Mouse (Mus musculus): ENCODE data around the gene Cisd1. TPM values are rescaled to one million over a fixed set of nuclear protein-coding genes. Genes with fewer than 3 reads are reported as not detected.

Cisd1 gene
- polyA plus RNA-seq, 1 experiment from 2014 or later, result 66.3 TPM

DNA sequence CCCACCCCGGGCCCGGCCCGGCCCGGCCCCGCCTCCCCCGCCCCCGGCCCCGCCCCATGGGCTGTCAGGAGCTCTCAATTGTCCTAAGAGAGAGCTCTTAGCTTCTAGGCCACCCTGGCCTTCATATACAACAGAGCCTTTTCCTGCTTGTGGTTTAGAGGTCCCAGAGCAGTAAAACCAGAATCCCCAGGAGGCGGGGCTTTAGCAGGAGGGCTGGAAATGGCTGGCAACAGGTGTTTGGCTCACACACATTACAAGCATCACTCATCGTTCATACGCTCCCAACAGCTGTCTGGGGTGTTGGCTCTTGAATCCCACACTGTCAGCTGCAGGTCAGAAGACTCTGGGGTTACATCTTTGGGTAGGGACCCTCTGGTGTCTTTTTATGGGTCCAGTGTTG, 52.5 kb downstream of the Cisd1 start:
- Histone ChIP-seq H3K36me3 (replicated peaks) (no peaks in the 10 kb centered on the region), H3K4me2 (peak overlapping the region; percentile 36), H3K9me3 (replicated peaks) (no peaks in the 10 kb centered on the region), H3K27ac (replicated peaks) (no peak overlapping the region), H3K4me3 (replicated peaks) (no peak overlapping the region), H3K9ac (no peak overlapping the region), H3K27me3 (0 out of 2 replicates have a peak, but pooled peaks cover under 1% of the 10 kb centered on the region), H3K4me1 (replicated peaks) (peaks cover 17% of the 10 kb centered on the region; the same call in 1 of the 2 replicates)
- 7% methylated on average over 10 of the region's 11 CpGs for WGBS (ENCODE audit: insufficient replicate concordance)
- peak; percentile 44; the same call in 1 of the 2 replicates for ATAC-seq (ENCODE audit: insufficient read depth)

DNA sequence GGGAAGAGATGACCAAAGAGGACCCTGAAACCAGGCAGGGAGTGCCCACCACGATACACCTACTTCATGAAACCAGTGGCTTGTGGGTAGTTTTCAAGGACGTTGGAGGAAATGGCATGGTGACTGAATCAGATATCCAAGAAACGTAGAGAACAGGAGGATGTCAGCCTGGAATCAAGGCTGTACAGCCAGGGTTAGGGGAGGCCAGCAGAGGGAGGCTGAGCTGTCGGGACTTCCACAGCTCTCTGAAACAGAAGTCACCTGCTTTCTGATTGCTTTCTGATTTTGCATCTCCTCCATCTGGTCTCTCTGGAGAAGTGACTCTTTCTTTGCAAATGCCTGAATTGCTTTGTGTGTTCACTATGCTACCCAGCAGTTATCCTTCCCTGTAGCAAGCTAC, 53.0 kb downstream of the Cisd1 start:
- H3K27ac ChIP-seq (replicated peaks), result 0 out of 2 replicates have a peak overlapping the region, but pooled peaks have one; percentile 12
- no peak overlapping the region for H3K4me3 ChIP-seq (replicated peaks)
- H3K9me3 ChIP-seq (replicated peaks), result no peaks in the 10 kb centered on the region
- H3K9ac ChIP-seq, result no peak overlapping the region
- WGBS (ENCODE audit: insufficient replicate concordance), result 3% methylated on average over 4 of the region's 4 CpGs
- 0 out of 2 replicates have a peak, but pooled peaks cover 5% of the 10 kb centered on the region for H3K27me3 ChIP-seq
- ATAC-seq (ENCODE audit: insufficient read depth), result no peak
- H3K36me3 ChIP-seq (replicated peaks), result no peaks in the 10 kb centered on the region
- H3K4me1 ChIP-seq (replicated peaks), result peaks cover 17% of the 10 kb centered on the region; the same call in 1 of the 2 replicates
- peak overlapping the region; percentile 36 for H3K4me2 ChIP-seq

DNA sequence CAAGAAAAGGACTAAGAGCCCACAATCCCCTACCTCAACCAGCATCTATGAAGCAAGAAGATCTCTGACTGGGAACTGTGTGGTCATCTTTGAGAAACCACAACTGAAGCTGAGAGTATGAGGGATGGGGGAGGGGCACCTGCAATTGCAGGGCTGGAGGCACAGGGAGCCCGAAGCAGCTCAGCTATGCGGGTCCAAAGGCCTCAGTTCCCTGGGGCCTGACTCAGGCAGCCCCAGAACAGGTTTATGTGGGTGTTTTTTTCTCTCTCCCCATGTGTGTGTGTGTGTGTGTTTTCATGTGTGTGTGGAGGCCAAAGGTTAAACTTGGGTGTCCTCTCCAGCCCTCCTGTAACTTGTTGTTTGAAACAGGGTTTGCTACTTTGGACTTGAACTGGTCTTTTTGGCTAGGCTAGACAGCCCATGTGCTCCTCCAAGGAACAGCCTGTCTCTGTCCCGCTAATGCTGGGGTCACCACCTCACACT, 53.5 kb downstream of the Cisd1 start:
- Histone ChIP-seq H3K9me3 (replicated peaks) (no peaks in the 10 kb centered on the region), H3K9ac (no peak overlapping the region), H3K36me3 (replicated peaks) (no peaks in the 10 kb centered on the region), H3K4me2 (peak overlapping the region; percentile 11; the same call in 1 of the 2 replicates), H3K4me1 (replicated peaks) (peaks cover 17% of the 10 kb centered on the region; the same call in 1 of the 2 replicates), H3K27me3 (0 out of 2 replicates have a peak, but pooled peaks cover 7% of the 10 kb centered on the region), H3K4me3 (replicated peaks) (no peak overlapping the region), H3K27ac (replicated peaks) (peak overlapping the region; percentile 12; the same call in 1 of the 2 replicates)
- WGBS (ENCODE audit: insufficient replicate concordance), result 5% methylated on average over 3 of the region's 3 CpGs
- peak; percentile 49 for ATAC-seq (ENCODE audit: insufficient read depth)

DNA sequence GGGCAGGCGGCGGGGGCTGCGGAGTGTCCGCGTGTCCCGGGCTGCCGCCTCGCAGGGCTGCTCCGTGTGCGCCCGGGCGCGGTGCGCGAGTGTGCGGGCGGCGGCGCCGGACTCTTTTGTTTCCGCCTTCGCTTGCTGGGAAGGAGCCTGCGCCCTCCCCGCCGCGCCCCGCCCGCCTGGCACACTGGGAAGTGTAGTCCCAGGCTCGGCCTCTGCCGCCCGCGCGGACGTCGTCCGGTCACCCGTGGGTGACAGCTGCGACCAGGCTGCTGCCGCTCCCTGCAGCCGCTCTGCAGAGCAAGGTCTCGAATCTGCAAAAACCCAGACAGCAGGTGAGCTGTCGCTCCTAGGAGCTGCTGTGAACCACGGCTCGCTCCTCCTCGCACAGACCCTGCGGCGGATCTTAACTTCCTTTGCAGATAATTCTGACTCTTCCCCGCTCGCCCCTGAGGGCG, 59.6 kb downstream of the Cisd1 start, which contains the start of gene Ube2d1:
Gene Ube2d1, minus strand, starts transcription at position 137 of the 455 bp plus-strand sequence.
- peaks cover 9% of the 10 kb centered on the region for H3K4me1 ChIP-seq (replicated peaks)
- under 1% methylated on average over 50 of the region's 50 CpGs for WGBS (ENCODE audit: insufficient replicate concordance)
- H3K27me3 ChIP-seq, result peaks cover 23% of the 10 kb centered on the region
- H3K9ac ChIP-seq, result peak within 1 kb of the TSS; percentile 53
- H3K4me3 ChIP-seq (replicated peaks), result peak within 1 kb of the TSS; percentile 68
- H3K36me3 ChIP-seq (replicated peaks), result no peaks in the 10 kb centered on the region
- peak within 1 kb of the TSS; percentile 78 for H3K4me2 ChIP-seq
- ATAC-seq (ENCODE audit: insufficient read depth), result peak; percentile 82
- H3K9me3 ChIP-seq (replicated peaks), result no peaks in the 10 kb centered on the region
- no peak within 1 kb of the TSS for H3K27ac ChIP-seq (replicated peaks)

DNA sequence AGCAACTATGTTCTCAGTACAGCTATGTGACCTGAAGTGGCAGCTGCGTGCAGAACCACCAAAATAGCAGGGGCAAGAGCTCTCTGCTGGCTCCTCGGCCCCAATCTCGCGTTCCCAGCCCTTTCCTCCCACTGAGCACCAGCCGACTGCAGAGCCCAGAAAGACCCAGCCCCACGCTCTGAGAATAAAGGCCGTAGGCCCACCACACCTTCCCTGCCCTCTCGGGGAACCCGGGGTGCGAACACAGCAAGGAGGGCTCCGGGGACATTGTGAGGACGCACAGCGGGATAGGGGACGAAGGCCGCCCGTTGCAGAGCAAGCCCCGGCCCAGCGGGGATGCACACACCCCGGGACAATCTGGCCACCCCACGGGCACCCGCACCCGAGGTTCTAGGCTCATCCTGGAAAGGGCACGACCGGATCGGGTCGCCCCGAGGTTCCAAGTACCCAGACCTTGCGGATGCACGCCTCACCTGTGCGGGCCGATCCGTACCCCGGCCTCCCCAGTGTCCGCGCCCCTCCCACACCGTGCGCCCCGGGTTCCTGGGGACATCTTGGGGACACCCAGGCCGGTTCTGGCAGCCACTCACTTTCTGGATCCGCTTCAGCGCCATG, 60.1 kb downstream of the Cisd1 start:
- H3K36me3 ChIP-seq (replicated peaks), result no peaks in the 10 kb centered on the region
- WGBS (ENCODE audit: insufficient replicate concordance), result under 1% methylated on average over 41 of the region's 41 CpGs
- H3K4me3 ChIP-seq (replicated peaks), result peak overlapping the region; percentile 68
- peak overlapping the region; percentile 53 for H3K9ac ChIP-seq
- no peaks in the 10 kb centered on the region for H3K9me3 ChIP-seq (replicated peaks)
- no peak overlapping the region for H3K27ac ChIP-seq (replicated peaks)
- peaks cover 9% of the 10 kb centered on the region for H3K4me1 ChIP-seq (replicated peaks)
- H3K4me2 ChIP-seq, result peak overlapping the region; percentile 78
- H3K27me3 ChIP-seq, result peaks cover 23% of the 10 kb centered on the region
- peak; percentile 61 for ATAC-seq (ENCODE audit: insufficient read depth)

DNA sequence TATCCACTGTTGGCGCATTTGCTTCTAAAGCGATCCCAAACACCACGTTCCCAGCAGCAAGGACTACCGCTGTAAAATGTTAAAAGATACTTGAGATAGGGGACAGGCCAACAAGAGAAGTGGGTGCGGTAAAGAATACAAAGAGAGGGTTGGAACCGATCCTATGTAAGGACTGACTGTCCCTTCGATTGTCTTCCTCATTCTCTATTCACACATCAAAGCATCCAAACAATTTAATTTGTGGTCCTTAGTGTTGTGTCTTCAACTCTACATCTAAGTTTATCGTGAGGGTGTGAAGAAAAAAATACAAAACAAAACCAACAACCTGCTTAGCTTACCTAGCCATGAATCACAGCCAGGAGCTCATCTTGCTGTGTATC, 60.6 kb downstream of the Cisd1 start:
- peak overlapping the region; percentile 78 for H3K4me2 ChIP-seq
- no peaks in the 10 kb centered on the region for H3K36me3 ChIP-seq (replicated peaks)
- H3K4me3 ChIP-seq (replicated peaks), result peak overlapping the region; percentile 68
- peaks cover 9% of the 10 kb centered on the region for H3K4me1 ChIP-seq (replicated peaks)
- no peak overlapping the region for H3K9ac ChIP-seq
- H3K27me3 ChIP-seq, result peaks cover 23% of the 10 kb centered on the region
- H3K9me3 ChIP-seq (replicated peaks), result no peaks in the 10 kb centered on the region
- ATAC-seq (ENCODE audit: insufficient read depth), result no peak
- H3K27ac ChIP-seq (replicated peaks), result no peak overlapping the region
- 27% methylated on average over 8 of the region's 8 CpGs for WGBS (ENCODE audit: insufficient replicate concordance)

Other genes with a start within 250 kb of the Cisd1 start
- gene Bicc1, start 185.3 kb downstream of the Cisd1 start, polyA plus RNA-seq (2015; fragmentation: Nextera tagmentation; extraction: Ambion mirVana), result 3.0 and 3.3 TPM in 2 replicates
- 31.0 and 34.8 TPM in 2 replicates for gene Tfam, start 106.7 kb downstream of the Cisd1 start, polyA plus RNA-seq (2015; fragmentation: Nextera tagmentation; extraction: Ambion mirVana)
- gene Ube2d1, start 59.7 kb downstream of the Cisd1 start, polyA plus RNA-seq (2015; fragmentation: Nextera tagmentation; extraction: Ambion mirVana), result 6.6 and 6.7 TPM in 2 replicates
- 8.3 and 9.1 TPM in 2 replicates for gene Ipmk, start 2.8 kb upstream of the Cisd1 start, polyA plus RNA-seq (2015; fragmentation: Nextera tagmentation; extraction: Ambion mirVana)